Mouse (Mus musculus): ENCODE data around the gene Txn2.

Gene Txn2

DNA sequence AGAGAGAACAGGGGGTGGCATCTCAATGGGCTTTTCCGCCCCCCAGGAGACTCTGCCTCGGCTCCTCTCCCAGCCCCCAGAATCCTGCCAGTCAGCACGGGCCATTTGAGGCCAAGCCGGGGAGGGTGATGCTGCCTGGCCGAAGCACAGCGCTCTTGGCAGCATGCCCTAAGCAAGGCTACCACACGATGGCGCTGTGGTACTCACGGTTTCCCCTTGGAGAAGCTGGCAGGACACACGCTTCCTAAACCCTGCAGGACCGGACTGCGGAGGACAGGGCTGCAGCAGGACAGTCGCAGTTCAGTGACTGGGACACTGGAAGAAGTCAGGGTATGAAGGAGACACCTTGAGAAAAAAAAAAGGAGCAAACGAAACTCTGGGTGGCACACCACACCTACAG, 5.0 kb upstream of the Txn2 start:
- DNase-seq, result peak; percentile 100

DNA sequence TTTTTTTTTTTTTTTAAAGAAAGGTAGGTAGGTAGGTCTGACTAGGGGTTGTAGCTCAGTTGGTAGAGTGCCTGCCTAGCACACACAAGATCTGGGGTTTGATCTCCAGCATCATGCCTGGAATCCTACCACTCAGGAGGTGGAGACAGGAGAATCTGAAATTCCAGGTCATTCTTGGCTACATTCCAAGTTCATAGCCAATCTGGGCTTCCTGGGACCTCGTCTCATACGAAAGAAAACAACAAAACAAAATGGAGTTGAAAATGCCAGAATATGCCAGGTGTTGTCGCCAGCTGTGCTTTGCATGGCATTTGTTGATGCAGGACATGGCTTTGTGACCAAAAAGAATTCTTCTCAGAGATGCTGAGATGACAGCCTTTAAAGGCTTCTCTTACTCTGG, 4.4 kb upstream of the Txn2 start:
- DNase-seq, result no peak

DNA sequence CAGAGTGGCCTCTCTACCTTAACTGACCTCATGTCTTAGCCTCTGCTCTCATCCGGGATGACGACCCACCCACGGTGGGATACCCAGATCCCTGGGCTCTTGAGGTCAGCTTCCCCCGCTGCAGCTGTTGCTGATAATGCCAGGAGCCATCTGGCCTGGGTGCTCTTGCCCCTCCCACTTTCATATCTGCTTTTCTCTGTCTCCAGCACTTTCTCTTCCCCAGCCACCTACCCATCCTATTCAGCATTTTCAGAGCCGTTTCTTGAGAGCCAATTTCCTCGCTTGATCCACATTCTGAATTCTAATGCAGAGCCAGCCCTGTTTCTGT, 2.8 kb upstream of the Txn2 start:
- peak; percentile 98 for DNase-seq

DNA sequence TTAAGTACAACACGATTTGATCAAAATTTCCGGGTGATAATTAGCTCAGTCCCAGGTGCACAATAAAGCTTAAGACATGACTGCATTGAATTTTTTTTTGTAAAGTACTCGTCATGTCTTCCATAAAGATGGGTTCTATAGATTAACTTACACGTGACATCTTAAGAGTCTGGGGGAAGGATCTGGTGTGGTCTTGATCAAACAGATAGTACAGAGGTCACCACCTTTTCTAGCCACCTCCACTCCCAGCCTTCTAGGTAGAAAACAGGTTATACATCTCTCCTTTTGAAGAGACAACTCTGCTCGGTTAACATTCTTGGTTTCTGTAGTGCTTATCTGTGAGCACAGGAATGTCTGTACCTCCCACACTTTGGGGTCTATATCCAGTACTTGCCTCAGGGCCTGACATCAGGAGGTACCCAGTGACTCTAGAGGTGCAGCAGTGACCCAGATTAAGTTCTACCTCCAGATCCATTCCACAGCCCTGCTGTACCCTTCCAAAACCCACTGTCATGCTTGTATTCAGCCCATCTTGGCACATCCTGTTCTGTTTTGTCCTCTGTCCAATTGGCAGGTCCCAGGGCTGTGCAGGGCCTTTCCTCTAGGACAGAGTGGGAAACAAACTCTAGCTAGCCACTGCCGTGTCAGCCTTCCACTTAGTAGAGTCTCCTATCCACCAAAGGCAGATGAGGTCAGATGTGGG, 2.3 kb upstream of the Txn2 start:
- no peak for DNase-seq

DNA sequence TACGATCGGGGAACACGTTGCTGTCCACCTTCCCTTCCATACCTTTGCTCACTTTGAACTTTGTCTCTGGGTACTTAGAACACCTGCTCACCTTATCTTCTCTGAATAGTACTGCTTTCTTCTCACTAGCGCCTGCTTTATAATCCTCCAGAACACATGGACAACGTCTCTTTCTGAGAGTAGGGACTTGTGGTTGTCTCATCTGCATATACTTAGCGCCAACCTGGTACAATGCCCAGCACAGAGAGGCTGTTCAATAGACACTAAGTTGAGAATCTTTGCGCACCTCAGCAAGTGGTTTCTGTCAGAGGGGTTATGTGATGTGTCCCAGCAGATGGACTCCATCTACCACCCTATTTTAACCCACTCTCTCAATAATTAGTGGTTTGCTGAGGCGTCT, 998 bp upstream of the Txn2 start:
- no peak for DNase-seq

DNA sequence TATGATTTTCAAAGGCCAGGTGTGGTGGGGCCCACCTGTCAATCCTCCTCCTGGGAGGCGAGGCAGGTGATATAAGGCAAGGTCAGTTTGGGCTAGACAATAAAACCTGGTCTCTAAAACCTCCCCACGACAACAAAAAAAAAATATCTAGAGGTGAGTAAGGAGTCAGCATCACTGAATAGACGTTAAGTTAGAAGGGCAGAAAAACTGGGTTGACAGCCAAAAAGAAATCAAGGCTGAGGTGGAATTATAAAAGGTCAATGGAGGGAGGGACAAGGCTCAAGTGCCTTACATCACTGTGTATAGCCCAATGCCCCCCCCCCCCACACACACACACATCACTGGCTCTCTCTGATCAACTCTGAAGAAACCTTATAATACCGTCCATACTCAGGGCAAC, 715 bp downstream of the Txn2 start:
- no peak for DNase-seq

DNA sequence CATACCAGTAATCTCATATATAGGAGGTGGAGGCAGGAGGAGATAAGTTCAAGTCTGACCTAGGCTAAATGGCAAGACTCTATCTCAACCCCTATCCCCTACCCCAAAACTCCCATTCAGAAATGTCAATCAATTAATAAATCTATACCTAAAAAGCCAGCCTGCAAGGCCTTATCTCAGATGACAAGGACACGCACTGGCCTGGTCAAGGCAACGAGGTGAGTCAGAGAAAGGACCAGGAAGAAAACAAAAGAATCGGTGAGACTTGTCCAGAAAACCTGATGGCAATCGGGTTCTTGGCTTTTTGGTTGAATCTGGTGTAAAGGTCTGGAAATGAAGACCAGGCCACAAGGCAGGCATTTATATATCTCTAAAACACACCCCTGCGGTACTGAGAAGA, 1.9 kb downstream of the Txn2 start:
- no peak for DNase-seq

DNA sequence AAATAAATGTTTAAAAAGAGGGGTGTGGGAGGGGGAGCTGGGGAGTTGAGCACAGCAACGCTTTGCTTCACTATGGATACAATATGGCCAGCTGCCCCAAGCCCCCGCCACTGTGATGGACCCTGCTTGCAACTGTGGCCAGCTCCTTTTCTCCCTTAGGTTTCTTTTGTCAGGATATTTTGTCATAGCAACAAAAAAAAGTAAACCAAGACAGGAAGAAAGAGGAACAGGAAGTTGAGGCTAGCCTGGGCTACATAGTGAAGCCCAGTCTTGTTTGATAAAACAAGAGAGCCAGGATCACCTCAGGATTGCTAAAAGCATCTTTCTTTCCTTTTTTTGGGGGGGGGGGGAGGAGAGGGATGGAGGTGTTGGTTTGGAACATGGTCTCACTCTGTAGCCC, 3.6 kb downstream of the Txn2 start:
- DNase-seq, result no peak

DNA sequence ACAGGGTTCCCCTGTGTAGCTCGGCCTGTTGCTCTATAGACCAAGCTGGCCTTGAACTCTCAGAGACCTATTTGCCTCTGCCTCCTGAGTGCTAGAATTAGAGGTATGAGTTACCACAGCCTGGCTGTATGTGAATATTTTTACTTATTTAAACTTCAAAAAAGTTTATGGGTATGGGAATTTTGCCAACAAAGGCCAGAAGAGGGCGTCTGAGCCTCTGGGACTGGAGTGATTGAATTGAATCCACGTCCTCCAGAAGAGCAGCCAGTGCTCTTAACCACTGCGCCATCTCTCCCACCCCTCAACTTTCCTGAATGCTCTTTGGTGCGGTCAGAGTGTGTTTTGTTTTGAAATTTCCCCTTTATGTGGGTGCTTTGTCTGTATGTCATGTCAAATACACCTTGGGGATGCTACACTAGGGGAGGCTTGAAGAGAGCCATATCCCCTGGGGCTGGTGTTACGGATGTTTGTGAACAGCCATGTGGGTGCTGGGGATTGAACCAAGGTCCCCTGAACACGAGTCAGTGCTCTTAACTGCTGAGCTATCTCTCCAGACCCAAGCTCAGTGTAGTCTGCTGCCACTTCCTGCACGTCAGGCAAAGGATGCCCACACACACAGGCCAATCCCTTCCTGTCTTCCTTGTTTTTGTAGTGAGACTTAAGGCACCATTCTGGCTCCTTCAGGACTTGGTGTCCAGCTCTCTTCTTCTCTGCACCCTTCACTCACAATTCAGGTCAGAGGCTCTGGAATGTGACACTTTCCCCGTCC, 5.4 kb downstream of the Txn2 start:
- DNase-seq, result peak; percentile 65

DNA sequence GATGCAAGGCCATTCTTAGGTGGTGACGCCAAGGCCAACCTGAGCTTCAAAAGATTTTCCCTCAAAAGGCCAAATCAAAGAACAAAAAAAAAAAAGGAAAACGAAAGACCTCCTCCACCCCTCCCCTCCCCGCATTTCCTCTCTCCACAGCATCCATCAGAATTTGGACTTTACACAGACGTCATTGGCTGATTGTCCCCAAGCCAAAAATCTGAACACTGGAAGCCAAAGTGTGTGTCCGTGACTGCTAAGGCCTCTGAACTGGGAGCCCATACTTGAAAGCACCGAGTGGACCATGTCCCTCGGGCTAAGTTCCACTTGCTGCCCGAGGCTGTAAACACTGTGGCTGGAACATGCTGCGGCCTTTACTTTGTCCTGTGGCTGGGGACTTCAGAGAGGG, 6.1 kb downstream of the Txn2 start:
- DNase-seq, result peak; percentile 92

DNA sequence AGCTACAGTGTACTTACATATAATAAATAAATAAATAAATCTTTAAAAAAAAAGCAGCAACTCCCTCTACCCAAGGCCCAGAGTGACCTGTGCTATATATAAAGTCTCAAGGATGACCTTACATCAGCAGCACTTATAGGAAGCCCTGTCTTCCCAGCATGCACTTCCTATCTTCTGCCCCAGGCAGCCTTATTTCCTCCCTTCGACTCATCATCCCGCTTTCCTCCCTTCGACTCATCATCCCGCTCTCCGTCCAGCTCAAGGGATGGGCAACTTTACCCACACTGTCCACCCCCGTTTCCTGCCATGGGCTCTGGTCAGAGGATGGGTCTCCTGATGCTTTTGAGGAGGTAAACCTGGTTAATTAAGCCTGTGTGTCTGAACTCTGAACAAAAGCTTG, 7.2 kb downstream of the Txn2 start:
- no peak for DNase-seq

DNA sequence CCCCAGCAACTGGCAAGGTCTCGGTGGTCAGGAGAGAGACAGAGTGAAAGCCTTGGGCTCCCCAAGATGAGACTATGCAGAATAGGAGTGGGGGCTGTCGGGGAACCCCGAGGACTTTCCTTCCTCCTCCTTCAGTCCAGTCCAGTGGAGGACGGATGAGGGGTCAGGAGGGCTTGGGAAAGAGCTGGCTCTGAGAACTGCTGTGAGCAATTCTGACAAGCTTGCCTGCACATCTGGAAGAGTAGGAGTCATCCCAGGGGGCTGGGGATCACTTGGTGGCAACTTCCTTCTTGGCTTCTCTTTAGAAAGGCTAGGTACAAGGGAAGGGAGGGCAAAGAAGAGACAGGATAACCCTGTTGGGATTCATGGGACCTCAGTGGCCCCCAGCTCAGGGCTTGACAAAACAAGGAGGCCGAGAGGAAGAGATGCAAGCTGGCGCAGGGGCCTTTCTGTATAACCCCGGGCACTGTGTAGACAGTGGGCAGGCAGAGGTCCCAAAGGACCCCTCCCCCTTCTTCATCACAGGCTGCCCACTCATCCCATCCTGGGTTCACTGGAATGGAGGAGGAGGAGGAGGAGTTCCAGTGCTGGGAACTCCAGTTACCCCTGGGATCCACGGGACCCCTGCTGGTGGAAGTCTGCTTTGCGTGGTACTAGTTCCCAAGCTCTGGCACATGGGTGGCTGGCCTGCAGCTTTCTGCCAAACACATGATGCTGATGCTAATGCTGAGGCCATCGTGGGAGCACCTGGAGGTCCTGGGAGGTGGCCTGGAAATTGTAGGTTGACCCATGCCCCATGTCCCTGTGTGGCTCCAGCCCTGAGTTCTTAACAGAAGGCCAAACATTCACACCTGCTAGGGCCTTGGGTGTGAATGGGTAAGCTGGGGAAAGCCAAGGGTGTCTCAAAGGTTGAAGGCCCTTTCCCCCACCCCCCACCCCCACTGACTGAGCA, 8.0 kb downstream of the Txn2 start:
- peak; percentile 97 for DNase-seq

DNA sequence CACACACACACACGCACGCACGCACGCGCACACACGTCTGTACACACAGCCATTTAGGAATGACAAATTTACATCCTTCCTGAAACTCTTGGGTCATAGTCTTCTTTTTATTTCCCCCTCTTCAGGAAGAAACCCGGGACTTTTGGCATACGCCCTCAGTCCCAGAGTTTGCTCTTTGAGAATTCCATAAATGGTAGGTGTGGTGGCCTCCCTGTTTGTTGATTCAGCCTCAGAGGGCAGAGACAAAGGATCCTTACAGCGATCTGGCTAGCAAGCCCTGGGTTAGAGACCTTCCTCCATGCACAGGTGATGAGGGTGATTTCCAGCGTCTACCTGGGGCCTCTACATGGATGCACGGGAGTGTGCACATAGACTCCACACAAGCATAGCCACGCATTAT, 9.4 kb downstream of the Txn2 start:
- DNase-seq, result peak; percentile 84

DNA sequence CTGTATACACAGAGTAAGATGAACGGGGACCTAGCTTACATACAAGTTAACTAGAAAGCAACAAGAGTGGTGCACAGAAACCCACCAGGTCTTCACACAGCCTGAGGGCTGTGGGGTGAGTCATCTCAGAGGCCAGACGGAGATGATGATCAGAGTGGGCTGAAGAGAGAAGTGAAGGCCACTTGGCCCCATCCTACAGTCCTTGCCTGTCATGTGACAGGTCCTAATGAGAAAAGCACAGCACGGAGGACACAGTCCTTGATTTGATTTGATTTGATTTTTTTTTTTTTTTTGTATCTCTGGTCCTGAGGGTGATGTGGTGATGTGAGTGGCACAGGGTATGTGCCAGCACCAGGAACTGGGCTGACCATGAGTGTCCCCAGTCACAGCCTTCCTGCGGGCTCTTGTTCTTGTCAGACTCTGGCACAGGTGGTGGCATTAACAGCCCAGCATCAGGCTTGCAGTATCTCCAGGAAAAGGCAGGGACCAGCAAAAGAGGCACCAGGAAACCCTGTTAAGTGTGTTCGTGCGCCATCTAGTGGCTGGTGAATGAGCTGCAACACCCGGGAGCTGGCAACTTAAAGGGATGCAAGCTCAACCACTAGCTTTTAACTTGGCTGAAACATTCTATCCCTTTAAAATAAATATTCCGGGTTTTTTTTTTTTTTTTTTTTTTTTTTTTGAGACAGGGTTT, 11.8 kb downstream of the Txn2 start:
- DNase-seq, result peak; percentile 98

DNA sequence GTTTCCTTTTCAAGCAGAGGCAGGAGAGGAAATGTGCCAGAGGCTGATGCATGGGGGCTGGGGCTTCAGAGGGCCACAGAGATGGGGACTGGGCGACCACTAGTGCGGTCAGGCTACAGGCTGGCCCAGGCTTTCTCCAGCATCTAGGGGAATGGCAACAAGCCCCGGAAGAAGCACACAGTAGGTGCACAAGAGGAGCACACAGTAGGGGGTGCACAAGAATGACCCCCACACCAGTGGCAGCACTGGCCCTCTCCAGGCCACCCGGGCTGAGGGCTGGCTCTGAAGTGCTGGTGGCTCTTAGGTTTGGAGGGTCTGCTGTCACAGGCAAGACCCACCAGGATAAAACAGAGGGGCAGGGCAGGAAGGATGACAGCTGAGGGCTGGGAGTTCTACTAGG, 13.5 kb downstream of the Txn2 start:
- DNase-seq, result peak; percentile 87

DNA sequence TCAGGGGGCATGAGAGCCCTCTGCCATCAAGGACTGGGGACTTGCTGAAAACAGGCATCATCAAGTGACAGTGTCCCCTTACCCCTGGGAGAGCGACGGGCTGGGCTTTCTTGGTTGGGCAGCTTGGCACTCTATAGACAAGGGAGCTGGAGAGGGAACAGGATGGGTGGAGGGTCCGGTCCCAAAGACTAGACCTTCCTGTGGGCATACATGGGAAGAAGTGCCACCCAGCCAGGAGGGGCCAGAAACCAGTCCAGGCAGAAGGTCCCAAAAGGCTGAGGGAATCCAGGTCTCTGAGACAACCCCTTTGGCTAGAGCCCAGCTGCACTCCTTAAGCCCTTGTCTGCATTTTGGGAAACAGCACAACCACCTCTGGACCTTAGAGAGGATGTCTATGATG, 14.3 kb downstream of the Txn2 start:
- peak; percentile 88 for DNase-seq

DNA sequence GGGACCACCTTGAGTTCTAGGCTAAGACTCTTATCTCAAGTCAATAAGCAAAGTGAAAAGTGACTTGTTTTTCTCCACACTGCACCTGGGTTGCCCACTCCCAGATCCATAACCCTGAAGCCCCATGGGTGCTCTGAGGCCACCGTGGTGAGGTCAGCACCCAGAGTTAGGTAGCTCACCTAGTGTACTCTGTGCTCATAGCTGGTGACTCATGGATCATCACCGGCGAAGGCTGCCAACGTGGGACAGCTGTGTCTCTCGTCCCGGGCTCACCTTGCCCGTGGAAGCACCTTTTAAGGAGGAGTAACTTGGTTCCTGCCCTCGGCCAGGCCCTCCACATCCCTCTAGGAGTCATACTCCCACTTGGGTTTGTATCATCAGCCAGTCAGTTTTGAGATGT, 15.8 kb downstream of the Txn2 start:
- DNase-seq, result no peak

DNA sequence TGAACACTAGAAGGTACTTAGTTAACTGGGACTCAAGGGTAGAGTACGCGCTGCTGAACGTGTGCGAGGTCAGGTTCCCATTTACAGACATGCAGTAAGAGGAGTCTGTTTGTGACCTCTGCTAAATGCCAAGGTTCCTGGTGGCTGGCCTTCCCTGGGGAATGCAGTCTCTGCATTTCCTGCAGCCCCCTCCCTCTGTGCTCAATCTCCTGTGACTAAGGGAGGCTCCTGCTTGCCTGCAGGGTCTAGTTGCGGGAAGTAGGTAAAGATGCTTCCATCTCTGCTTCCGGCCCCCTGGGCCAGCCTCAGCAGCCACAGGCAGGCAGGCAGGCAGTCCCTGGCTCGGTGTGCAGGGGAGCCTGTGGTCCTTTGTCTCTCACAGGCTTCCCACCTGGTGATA, 16.2 kb downstream of the Txn2 start:
- peak; percentile 92 for DNase-seq

DNA sequence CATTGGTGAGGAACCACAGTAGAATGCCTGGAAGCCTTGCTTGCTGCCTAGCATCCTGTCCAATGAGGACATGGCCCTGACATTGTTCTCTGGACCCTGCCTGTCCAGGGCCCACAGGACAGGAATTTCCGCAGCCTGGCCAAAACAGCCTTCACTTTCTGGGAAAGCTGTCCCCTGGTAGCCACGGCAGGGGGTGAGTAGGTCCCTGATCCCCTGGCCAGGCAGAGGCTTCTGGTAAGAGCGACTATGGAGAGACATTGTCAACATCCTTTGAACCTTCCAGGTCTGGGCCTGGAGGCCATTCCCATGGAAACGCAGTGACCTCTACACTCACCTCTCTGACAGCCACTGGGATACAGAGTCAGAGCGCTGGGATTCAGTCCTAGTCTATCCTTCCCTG, 16.8 kb downstream of the Txn2 start:
- peak; percentile 98 for DNase-seq

DNA sequence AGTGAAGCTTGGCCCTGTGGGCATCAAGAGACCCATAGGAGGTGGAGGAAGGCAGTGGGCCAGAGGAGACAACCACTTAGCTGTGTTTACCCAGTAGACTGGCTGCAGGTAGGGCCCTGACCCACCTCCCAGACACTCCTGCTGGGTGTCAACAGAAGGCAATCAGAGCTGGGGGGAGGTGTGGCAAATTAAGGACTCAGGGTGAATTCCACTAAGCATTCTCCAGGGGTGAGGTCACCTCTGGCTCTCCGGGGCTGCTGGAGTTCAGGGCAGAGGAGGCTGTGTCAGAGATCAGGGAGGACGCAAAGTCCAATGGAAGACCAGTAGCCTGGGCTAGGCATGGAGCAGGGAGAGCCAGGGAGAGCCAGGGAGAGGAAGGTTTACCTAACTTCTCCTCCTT, 17.7 kb downstream of the Txn2 start:
- DNase-seq, result peak; percentile 97

DNA sequence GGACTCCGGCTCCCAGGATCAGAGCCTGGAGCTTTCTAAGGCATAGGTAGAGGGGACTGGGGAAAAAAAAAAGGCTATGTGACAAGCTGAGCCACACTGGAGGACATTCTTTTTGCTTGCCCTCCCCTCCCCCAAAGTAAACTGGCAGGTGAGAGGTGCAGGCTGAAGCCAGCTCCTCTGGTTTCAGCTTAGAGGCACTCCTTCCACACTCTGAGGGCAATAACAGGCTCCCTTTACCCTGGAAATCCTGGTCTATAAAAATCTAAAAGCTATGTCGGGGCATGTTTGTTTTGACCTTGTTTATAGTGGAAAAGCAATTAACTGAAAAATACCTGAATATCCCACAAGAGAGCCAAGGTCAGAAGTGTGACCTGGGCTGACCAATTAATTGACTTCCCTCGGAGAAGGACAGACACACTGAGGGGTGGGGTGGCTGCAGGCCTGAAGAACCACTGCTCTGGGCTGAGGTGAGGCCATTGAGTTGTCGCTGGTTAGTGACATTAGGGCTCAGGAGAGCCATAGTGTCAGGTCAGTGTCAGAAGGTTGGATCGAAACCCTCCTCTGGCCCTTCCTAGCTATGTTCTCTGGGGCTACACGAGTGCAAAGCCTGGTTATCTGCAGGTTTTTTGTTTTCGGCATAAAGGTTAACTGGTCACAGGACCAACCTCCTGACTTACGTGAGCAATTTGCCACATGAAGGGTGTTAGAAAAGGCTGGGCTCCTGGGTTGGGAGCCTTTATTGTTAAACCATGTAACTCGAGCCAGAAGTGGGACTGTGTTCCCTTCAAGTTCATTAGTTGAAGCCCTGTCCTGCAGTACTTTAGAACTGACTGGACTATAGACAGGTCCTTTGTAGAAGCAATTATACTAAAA, 20.9 kb downstream of the Txn2 start:
- DNase-seq, result no peak

DNA sequence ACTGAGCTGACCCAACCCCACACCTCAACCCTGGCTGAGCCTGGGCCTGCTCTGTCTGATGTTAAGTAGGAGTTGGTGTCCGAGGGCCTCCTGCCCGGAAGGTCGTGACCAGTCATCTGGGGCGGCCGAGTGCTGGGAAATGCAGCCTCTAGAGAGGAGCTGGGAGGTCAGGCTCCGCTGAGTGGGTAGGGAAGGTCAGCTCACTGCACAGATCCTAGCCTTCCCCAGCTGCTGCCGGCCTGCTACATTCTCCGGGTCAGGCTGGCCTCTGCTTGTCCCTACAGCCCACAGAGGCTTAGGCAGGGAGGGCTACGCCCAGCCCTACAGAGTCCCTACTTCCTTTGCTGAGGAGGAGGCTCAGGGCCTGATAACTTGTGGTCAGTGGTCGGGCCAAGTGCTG, 22.3 kb downstream of the Txn2 start:
- DNase-seq, result peak; percentile 92

All from heart, adult 11 months (tissue).